Mouse (Mus musculus) kidney, postnatal 36 days (tissue): ENCODE measurements at regions not wholly inside any gene's neighbourhood (a gene's known extent, or its start where the extent isn't known, plus 50 kb on each side); places are given as distances from the start of the nearest gene placed in this dataset.

Experiments used
- DNase-seq, 2 experiments: peaks; one replicate each; pipeline ENCODE4 v3.0.0; 2021 to 2022; ENCODE audit warnings: mixed read lengths in 2 of 2

DNA sequence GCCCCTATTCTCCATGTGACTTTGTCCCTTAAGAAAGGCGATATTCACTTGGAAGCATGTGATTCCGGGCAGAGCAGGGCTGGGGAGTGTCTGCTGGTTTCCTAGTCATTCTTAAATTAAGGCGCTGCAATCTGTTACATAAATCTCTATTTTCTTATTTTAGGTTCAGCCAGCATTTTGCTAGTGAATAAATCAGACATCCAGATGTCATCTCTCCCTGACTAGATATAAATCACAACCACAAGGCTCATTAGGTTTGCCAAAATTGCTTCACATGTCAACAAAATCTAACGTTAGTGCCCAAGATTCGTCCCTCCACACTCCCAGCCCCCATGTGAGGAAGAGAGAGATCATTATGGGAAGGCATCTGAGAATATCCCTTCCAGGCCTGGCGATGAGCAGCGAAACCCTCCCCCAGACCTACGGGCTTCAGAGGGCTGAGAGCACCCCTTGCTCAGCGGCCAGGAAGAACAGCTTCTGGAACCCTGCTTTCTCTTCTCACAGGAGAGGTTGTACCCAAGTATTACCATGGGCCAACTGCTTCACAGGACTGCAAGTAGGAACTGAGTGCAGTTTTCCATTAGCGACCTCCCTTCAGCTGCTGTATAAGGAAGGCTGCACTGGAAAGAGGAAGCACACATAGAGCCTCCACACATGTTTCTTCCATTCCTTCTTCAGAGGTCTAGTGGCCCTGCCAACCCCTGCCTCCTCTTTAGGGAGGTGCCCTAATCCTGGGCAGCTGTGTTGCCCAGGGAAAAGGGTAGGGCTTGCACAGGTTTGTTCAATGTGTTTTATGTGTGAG is 250.5 kb downstream of the Hivep2 start:
- DNase-seq, result no peak

DNA sequence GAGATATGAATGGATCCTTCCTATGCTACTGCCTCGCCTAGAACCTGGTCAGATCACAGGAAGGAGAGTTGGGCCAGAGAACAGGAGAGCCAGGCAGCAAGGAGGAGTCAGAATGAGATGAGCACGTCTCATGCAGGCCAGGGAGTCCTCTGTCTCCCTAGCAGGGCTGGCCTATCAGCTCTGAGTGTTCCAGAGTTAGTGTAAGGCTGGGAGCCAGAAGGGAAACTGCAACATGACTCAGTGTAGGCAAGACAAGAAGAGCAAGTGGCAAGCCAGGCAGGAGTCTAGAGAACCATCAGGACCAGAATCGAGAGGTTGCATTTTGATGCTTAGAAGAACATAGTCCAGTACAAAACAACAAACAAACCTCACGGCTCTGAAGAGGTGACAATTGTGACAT is 249.6 kb downstream of the Hivep2 start:
- no peak for DNase-seq

DNA sequence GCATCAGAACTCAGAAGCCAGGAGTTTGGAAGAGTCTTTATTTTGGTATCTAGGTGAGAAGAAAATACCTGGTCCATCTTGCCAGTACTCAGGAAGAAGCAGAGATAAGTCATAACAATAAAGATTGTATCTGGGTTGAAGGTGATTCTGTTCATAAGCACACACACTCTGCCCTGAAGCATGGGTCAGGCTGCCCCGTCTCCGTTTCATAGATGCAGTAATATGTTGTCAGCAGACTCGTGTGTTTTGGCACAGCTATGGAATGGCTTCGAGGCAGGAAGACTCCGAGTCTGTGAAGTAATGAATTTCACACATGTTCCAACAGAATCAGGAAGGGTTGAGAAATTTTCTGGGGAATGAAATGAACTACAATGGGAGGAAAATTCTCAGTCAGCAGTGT is 247.7 kb downstream of the Hivep2 start:
- no peak for DNase-seq

DNA sequence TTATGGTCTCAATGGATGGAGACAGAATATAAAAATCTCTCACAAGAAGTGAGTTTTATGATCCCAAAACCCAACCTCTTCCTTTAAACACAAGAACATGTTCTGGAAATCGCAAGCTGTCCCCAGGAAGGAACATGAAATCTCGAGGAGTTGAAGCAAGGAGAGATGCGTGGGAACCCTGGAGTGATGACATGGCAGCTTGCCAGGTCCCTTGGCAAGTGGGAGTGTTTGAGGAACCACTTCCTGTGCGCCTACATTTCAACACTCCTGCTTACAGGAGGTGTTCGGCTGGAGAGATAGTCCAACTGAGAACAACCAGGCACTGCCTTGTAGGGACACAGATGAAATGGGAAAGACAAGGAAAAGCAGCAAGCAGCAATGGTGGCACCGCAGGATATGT is 246.1 kb downstream of the Hivep2 start:
- DNase-seq, result peak in 1 of 2 experiments; percentile 38

DNA sequence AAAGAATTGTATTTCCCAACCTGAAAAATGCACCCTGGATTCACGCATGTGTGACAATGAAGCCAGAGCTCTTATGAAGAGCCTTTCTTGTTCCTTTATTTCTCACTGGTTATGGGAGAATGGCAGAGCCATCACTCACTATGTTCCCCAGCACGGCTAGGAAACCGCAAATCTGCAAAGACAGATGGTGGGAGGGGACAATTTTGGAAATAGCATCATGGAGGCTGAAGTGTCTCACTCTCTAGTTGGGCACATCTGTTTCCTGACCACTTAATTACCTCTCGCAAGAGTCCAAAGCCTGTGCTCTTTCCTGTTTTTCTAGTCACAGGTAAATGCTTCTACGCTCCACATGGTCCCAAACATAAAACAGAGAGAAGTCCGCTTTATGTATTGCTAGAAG is 245.6 kb downstream of the Hivep2 start:
- DNase-seq, result no peak

DNA sequence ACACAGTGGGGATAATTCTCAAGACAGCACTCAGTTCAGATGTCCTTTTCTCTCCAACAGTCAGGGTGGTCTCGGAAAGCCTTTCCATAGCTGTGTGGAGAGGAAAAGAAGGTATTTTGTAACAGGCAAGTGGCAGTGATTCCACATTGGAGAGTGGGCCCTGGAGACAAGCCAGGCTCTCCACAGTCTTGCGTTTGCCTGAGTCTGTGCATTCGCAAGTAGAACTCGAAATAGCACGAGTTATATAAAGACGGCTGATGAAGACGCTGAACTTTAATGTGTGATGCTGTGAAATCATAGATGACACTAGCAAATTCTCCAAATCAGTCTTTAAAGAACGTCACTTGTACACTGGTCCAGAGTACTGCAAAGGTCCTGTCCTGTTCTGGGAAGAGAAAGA is 244.6 kb downstream of the Hivep2 start:
- no peak for DNase-seq

DNA sequence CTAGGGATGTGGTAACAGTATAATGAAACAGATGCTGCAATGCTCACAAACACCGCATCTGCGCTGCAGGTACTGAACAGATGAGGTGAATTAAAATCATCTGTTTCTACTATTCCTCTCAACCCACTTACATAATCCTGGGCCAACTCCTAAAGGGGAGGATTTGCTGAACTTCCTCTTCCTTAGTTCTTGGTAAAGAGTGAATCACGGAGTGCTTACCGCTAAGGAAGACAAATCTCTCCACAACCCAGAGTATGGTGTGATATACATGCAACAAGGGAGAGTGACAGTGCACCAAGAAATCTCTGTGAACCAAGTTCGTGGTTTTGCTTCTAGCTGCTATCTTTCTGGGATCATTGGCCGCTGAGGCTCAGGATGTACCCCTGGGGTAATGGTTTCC is 244.2 kb downstream of the Hivep2 start:
- DNase-seq, result no peak

DNA sequence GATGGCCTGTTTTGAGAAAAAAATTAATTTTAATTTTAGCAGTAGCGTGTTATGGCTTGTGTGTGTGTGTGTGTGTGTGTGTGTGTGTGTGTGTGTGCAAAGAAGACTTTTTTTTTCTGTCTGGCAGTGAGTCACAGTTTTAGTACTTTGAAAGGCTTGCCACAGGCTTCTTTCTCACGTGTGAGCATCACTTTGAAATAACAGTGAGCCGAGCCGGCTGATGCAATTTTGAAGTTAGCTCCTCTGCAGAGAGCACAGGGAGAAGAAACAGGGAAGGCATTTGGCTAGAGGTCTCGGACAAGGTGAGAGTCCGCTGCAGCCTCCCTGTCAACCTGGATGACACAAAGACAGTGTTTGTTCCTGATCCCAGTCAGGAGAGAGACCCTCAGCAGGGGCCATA is 242.3 kb downstream of the Hivep2 start:
- no peak for DNase-seq

DNA sequence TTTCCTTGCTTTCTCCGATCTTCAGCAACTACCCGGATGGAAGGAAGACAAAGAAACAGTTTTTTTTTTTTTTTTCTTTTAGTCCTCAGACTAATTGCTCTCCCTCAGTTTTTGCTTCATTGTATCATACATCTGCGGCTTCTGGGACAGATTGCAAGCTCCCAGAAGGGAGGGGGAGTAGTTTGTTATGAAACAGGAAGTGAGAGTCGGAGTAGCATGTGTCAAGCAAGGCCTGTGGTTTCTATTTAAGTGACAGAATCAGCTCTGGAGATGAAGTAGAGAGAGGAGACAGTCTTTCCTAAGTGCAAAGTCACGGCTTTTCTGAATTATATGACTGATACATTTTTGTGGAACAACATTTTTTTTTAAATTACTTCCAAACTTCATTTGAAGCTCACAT is 241.7 kb downstream of the Hivep2 start:
- peak in 1 of 2 experiments; percentile 12 for DNase-seq

DNA sequence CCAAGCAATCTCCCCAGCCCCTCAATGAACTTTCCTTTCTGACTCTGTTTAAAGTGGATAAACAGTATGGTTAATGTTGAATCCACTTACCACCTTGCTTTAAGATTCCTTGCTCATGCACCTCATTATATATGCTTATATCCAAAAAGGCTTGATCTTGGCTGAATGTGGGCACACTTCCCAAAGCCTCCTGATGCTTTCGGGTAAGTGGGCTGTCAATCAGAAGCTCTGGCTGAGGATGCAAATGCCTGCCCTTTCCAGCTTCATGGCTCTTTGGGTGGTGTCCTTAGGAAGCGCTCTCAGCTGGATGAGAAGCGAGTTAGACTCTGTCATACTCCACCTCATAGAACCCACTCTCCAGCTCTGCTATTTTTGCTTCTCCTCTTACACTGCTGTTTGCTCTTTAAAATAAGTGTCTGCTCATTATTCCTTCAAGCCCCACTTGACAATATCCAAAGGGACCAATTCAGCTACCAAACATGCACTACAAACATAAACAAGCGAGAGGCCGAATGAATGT is 241.2 kb downstream of the Hivep2 start:
- no peak for DNase-seq
